Mouse (Mus musculus): Measurements from ENCODE around the gene Mta3. TPM values are rescaled to one million over a fixed set of nuclear protein-coding genes. Genes with fewer than 3 reads are reported as not detected.
"Not testable (repeated sequence)": the region's sequence is repeated elsewhere in the genome, so short reads cannot be mapped to it uniquely, and the experiment has no call there.

The Mta3 gene
- polyA plus RNA-seq, 1 experiment = 34.2 TPM

DNA sequence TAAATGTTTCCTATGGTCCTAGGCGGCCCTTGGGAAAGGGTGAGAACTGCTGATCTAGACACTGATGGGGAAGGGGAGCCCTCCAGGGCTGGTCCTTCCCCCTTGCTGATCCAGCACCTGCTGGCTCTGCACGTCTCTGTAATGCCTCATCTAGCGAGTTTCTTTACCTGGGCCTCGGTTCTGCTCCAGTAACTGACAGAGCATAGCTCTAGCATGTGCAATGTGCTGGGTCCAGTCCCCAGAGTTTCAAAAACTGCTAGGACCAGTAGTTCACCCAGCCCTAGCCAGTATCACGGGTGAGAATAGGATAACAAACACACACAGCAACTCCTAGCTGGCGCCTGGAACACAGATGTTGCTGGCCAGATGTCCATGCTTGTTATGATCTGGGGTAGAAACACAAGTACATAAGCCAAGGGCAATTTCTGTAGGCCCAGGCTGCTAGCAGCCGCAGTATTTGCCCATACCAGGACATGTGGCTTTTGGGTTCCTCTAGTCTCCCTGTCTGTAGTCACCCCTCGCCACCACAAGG, 131.8 kb downstream of the Mta3 start:
- 61% methylated on average over 8 of the region's 8 CpGs for WGBS
- no peak for DNase-seq (ENCODE audit: low read depth, low spot score)

DNA sequence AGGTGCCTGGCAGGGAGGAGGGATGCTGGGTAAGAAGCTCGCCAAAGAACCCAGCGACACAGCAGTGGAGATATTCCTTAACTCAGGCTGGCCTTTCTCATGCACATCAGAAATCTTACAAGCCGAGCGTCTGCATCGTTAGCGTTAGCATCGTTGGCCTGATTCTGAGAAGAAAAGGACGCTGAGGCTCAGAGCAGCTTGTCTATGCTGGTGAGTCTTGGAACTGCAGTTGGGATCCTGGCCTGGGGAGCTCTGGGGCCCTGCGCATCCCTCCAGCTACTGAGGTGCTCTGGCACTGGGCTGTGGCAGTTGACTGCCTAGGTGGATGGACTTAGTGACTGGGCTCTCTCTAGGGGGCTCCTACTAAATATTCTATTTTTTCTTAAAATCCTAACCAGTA, 133.2 kb downstream of the Mta3 start:
- 79% methylated on average over 9 of the region's 9 CpGs for WGBS
- DNase-seq (ENCODE audit: low read depth, low spot score) = no peak

DNA sequence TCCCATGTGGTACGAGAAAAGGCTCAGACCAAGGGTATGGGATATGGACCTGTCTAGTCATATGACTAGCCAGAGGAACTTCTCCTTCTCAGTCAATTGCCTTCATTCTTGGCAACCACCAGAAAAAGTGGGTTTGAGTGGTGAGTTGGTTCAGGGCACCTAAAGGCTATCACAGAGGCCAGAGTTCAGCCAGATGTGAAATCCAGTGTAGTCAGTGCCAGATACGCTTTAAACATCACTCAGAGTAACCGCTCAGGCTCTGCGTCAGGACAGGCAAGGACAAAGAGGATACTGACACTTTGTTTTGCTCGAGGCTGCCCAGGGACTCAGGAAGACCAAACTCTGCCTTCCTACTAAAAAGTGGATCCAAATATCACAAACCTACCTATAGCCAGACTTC, 135.0 kb downstream of the Mta3 start:
- DNase-seq (ENCODE audit: low read depth, low spot score) = no peak
- 88% methylated on average over 5 of the region's 5 CpGs for WGBS

DNA sequence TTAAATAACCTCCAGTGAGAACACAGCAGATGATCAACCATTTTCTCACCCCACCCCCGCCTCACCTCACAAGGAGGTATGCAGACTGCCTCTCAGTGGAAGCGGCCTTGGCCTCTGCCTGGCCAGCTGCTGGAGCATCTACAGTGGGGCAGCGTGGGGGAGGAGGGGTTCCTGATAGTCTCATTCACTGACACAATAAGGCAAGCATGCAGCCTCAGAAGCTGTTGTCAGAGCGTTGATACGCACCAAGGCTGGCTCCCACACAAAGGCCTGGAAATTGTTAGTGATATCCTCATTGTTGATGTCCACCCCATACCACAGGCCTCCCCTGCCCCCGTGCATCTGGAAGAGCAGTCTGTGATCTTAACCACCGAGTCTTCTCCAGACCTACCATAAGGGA, 137.8 kb downstream of the Mta3 start:
- no peak for DNase-seq (ENCODE audit: low read depth, low spot score)
- WGBS = 81% methylated on average over 7 of the region's 7 CpGs

DNA sequence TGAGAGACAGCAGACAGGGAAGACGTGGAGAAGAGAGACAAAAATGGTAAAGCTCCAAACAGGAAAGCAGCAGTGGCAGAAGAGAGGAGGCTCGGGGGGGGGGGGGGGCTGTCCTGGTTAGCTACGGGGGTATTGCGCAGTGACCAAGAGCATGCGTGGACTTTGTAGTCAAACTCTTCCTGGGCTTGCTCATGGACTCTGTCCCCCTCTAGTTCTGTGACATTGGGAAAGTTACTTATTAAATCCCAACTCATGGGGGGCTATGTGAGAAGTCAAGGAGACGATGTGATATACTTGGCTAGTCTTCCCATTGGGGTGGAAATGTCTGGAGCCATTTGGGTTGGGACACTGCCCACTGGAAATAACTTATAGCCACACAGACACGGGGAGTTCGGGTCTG, 139.6 kb downstream of the Mta3 start:
- no peak for DNase-seq (ENCODE audit: low read depth, low spot score)

DNA sequence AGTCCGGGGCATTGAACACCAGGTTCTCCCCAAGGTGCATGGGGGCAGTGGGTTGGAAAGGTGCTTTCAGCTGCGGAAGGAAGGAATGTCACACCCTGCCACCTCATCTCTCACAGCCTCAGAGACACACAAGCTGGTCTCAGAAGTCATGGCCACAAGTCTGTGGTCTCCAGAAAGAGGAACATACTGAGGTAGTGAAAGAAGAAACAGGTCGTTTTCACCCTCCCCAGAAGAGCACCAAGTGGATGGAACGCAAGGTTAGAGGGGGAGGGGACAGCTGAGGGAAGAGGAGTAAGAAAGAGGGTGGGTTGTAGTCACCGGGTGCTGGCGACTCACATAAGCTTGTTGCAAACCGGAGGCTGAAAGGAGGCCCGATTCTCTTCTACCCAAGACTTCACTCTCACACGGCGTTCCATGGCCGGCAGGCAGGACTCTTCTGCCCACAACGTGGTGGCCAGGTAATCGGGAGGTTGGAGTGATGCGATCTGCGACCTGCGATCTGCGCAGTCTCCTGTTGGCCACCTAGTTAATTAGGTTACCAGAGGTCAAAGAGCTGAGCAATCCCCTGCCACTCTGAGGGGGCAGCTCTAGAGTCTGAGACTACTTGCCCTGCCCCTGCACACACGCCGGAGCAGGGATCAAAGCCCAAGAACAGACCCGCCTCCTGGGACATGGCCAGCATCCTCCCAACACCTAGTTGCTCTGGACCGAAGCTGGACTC, 140.5 kb downstream of the Mta3 start:
- WGBS = 80% methylated on average over 21 of the region's 21 CpGs

More for the DNA sequence above, 139.6 kb downstream of the Mta3 start:
- 71% methylated on average over 8 of the region's 8 CpGs for WGBS

DNA sequence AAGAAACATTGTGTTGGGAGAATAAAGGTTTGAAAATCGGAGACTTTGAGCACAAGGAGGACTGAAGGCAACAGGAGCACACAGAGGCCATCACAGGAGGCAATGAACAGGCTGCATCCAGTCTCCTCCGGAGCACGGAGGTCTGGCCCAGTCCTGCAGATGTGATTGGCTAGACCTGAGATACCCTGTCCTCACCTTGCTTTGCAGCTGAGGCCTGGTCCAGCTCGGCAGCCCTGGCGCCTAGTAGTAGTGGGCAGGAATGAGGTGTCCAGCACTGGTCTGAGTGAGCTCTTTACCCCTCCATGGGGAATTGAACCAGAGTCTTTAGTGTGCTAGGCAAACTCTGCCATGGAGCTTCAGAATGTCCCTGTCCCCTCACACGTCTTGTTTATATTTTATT, 141.1 kb downstream of the Mta3 start:
- no peak for DNase-seq (ENCODE audit: low read depth, low spot score)
- 90% methylated on average over 6 of the region's 6 CpGs for WGBS

More for the DNA sequence above, 140.5 kb downstream of the Mta3 start:
- DNase-seq (ENCODE audit: low read depth, low spot score) = no peak

DNA sequence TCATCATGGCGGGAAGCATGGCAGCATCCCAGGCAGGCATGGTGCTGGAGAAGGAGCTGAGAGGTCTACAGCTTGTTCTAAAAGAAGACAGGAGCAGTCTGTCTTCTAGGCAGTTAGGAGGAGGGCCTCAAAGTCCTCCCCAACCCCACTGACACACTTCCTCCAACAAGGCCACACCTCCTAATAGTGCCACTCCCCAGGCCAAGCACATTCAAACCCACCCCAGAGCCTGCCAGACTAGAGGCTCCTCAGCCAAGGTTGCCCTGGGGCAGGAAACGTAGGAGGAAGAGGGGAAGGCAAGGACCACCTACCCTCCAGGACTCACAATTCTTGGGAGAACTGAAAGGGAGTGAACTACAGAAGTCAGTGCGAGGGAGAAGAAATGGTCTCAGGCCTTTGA, 141.9 kb downstream of the Mta3 start, which contains the start of gene Haao:
TSS of gene Haao (minus strand) at position 149 of the 400 bp plus-strand sequence.
- WGBS = 57% methylated on average over 3 of the region's 3 CpGs
- no peak for DNase-seq (ENCODE audit: low read depth, low spot score)

DNA sequence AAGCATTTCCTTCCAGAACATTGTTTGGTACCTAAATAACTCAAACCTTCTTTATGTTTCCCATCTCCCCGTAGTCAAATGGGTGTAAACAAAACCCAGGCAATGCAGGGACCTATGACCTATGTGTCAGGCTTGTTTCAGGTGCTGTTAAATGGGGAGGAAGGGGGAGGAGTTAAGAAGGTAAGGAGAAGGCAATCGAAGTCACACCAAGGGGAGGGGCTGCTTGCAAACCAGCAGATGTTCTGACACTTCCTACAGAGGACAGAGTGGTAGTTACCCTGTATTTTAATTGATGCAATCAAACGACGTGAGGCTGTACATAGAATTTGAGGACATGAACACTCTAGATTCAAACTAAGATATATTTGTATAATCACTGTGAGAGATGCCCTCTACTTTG, 142.5 kb downstream of the Mta3 start:
- DNase-seq (ENCODE audit: low read depth, low spot score) = peak; percentile 71
- 24% methylated on average over 4 of the region's 4 CpGs for WGBS

DNA sequence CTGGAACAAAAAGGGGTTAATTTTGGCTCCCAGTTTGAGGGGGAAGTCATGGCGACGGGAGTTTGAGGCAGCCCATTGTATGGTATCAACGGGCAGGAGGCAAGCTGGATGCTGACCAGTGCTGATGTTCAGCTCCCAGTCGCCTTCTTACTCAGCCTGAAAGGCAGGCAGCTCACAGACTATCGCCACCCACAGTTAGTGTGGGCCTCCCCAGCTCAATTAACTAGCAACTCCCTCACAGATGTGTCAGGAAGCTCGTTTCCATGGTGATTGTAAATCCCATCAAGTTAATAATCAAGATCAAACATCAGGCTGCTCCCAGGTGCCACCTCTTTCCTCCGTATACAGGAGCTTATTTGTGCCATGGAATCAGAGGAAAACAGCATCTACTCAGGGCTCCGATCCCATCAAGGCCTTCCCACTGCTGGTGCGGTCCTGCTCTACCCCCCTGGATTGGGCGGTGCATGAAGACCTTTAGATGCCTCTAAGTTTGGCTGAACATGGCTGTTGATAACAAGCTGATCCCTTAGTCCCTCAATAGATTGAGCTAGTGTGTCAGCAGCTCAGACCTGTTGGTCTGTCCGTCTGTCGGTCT, 143.2 kb downstream of the Mta3 start:
- WGBS = 78% methylated on average over 12 of the region's 12 CpGs
- no peak for DNase-seq (ENCODE audit: low read depth, low spot score)

DNA sequence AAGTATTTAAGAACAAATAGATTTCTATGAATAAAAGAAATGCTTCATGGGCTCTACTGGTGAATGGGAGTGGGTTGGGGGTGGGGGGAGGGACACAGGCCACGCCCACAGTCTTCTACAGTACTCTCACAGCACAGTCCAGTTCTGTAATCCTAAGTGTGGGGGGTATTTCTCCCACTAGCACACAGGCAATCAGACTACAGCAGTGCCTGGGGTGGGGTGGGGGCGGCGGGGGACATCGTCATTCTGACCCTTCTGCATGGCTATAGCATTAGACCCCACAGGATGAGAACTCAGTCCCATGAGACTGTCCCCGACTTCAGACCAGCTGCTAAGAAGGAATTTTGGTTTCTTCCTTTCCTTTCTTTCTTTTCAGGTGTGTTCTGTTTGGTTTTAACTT, 143.8 kb downstream of the Mta3 start:
- DNase-seq (ENCODE audit: low read depth, low spot score) = no peak
- WGBS = 91% methylated on average over 5 of the region's 5 CpGs

DNA sequence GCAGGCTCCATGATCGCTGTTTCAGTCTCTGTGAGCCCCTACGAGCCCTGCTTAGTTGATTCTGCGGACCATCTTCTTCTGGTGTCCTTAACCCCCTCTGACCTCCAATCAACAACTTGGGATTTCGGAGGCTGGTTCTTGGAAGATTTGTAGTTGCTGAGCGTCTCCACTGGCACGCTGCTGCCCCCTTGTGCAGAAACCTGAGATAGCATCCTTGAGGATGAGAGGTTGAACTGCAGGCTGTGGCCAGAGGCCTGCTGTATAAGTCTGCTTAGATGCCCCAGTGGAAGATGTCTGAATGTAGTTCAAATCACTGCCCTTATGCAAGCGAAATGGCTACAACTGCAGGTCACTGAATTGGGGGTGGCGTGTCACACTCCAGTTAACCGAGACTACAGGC, 144.5 kb downstream of the Mta3 start:
- WGBS = 22% methylated on average over 9 of the region's 9 CpGs
- peak; percentile 68 for DNase-seq (ENCODE audit: low read depth, low spot score)

DNA sequence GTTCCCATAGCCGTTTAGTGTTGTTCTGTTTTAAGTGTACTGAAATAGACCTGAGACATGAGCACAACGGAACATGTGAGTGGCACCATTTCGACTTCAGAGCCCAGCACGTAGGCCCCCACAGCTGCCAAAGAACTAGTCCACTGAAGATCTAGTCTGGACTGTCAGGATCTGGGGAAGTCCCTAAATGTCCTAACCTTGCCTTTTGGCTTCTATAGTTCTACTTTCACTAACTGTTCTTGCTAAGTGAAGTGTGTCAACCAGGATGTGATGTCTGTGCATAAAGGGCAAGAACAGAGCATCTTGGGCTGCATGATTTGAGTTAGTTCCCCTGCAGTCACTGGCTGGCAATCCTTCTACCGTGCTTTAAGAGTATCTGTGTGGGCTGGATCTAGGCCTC, 144.9 kb downstream of the Mta3 start:
- DNase-seq (ENCODE audit: low read depth, low spot score) = no peak
- 82% methylated on average over 5 of the region's 5 CpGs for WGBS

DNA sequence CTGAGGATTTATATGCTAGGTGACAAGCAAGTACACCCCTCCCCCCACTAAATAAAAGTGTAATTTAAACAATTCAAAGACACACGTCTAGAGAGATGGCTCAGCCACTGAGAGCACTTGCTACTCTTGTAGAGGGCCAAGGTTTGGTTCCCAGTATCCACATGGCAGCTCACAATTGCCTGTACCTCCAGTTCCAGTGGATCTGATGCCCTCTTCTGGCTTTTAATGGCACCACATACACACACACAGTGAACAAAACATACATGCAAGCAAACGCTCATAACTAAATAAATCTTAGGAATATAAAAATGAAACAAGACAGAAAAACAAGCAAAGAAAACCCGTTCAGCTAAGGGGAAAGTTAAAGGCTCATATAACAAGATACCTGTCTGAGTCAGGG, 147.9 kb downstream of the Mta3 start:
- 35% methylated on average over 3 of the region's 3 CpGs for WGBS
- no peak for DNase-seq (ENCODE audit: low read depth, low spot score)

DNA sequence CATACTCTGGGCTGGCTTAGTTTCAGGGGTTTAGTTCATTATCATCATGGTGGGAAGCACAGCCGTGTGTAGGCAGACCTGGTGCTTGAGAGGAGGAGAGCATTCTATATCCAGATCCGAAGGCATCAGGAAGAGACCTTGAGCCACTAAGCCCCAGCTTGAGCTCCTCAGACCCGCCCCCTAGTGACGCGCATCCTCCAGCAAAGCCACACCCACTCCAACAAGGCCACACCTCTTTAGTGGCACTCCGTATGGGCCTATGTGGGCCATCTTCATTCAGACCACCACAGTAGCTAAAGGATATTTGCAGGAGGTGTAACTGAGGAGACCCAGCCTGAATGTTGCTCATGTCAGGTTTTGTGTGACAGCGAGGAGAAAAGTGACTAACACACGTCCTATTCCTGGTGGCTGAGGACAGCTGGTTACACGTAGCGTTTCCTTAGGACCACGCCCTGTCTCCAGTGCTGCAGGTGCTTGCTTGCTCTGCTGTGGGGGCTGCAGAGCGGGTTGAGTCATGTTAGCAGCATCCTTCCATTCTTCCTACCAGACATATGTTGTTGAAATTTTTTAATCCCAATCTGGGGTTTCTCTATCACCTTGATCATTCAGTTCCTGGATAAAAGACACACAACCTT, 148.4 kb downstream of the Mta3 start:
- 31% methylated on average over 12 of the region's 12 CpGs for WGBS
- peak; percentile 75 for DNase-seq (ENCODE audit: low read depth, low spot score)

DNA sequence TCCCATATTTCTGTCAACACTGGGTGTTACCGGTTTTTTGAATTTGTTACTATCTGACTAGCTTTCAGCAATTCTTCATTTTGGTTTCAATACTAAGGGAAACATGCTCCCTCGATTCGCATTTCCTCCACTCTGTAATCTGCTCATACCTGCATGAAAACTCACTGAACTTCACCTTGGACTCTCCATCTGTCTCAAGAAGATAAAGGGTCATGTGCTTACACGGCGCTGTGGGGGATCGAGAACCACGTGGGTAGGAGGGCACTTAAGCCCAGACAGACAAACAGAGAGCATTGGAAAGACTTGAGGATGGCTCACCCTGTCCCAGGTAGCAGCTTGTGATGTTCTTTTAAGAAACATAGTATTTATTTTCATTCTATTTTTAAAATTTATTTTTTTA, 152.4 kb downstream of the Mta3 start:
- WGBS = 78% methylated on average over 7 of the region's 7 CpGs
- no peak for DNase-seq (ENCODE audit: low read depth, low spot score)

DNA sequence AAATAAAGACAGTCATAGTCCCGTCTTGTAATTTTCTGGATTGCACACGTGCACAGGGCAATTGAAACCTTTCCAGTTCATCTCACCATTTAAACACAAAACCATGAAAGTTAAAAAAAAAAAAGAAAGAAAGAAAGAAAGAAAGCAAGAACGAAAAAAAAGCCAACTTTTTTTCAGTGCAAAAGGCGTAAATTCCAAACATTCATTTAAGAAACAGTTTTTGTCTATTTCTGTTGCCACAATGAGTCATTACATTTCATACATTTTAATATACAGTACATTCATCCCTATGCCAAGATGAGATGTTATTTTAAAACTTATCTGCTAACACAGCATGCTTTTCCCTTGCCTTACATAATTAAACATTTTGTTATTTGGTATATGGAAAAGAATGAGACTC, 153.7 kb downstream of the Mta3 start:
- DNase-seq (ENCODE audit: low read depth, low spot score) = no peak
- 89% methylated on average over 4 of the region's 4 CpGs for WGBS

DNA sequence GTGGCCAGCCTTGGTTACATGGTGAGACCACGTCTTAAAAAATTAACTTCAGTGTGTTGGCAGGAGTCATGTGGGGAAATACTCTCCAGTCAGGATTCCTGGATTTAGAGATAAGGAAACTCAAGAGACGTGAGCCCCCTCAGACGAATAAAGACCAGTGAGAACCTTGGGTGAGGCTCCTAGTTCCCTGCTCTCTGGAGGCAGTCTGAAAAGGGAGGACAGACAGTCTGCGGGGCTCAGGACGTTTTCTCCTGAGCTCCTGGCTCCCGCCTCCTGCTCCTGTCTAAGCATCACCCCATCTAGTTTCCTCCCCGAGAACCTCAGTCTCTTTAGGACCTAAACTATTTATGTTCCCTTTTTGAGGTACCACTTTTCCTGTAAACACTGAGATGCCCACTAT, 154.3 kb downstream of the Mta3 start:
- no peak for DNase-seq (ENCODE audit: low read depth, low spot score)
- WGBS = 82% methylated on average over 7 of the region's 7 CpGs

DNA sequence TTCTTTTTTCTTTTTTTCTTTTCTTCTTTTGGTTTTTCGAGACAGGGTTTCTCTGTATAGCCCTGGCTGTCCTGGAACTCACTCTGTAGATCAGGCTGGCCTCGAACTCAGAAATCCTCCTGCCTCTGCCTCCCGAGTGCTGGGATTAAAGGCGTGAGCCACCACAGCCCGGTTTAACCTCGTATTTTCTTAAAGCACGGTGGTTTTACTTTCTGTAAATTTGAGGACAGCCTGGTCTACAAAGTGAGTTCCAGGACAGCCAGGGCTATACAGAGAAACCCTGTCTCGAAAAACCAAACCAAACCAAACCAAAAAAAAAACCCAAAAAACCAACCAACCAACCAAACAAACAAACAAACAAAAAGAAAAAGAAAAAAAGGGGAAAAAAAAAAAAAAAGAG, 155.0 kb downstream of the Mta3 start:
- DNase-seq (ENCODE audit: low read depth, low spot score) = not testable (repeated sequence)
- 77% methylated on average over 8 of the region's 8 CpGs for WGBS

DNA sequence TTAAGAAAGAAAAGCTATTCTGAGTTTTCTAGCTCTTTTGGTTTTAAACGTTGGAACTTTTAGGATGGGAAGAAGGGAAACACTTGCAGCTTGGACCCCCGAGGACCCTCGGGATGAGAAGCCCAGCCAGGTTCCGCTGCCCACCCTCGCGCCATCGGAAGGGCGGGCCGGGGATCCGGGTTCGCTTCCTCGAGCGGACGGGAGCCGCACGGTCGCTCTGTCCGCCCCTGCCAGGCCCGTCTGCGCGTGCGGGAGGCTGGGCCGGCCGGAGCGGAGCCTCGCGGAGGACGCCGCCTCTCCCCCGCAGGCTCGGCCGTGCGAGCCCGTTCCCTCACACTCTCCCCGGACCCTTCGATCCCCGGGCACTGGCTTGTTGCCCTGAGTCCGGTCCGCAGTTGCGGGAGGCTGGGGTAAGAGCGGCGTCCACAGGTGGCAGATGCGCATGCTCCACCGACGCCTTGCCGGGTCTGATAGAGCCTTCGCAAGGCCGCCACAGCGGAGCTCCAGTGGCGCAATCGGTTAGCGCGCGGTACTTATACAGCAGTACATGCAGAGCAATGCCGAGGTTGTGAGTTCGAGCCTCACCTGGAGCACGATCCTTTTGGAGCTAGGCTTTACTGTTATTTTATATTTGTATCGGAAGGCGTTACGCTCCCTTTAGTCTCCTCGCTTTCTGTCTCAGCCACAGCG, 155.6 kb downstream of the Mta3 start:
- WGBS = under 1% methylated on average over 62 of the region's 62 CpGs

More for the DNA sequence above, 155.6 kb downstream of the Mta3 start:
- DNase-seq (ENCODE audit: low read depth, low spot score) = peak; percentile 77
